Mouse (Mus musculus) heart, postnatal 0 days (tissue): ENCODE results near the gene Osbpl7. TPM values are rescaled to one million over a fixed set of nuclear protein-coding genes. Genes with fewer than 3 reads are reported as not detected.

Experiments
- ATAC-seq: fragments of 200-750 bp; cut with Nextera tagmentation; 2 replicates; pipeline ENCODE4 v1.8.0; 2017; ENCODE audit warnings: low read depth, moderate number of reproducible peaks, moderate library complexity; ENCODE audit not compliant: insufficient read depth
- DNase-seq: peaks from one replicate; pipeline ENCODE4 v3.0.0-alpha.2; 2016; ENCODE audit warnings: low spot score
- H3K27ac ChIP-seq: fragments of 300-500 bp; sonication (generic); 2 replicates; pipeline ENCODE4 v1.5.1; 2014; ENCODE audit warnings: low read depth, mild to moderate bottlenecking
- H3K27me3 ChIP-seq: fragments of 300-500 bp; sonication (generic); 2 replicates; pipeline ENCODE4 v1.6.1; 2014; ENCODE audit warnings: low read length, mixed read lengths; ENCODE audit not compliant: control insufficient read depth, insufficient read depth
- H3K36me3 ChIP-seq: fragments of 300-500 bp; sonication (generic); replicated peaks from 2 replicates; pipeline ENCODE4 v1.6.1; 2014; ENCODE audit warnings: low read length, mixed read lengths; ENCODE audit not compliant: control insufficient read depth, insufficient read depth
- H3K4me1 ChIP-seq: fragments of 300-500 bp; sonication (generic); 2 replicates; pipeline ENCODE4 v1.6.1; 2014; ENCODE audit warnings: antibody characterized with exemption; ENCODE audit not compliant: control insufficient read depth, insufficient read depth
- H3K4me2 ChIP-seq: fragments of 300-500 bp; sonication (generic); 2 replicates; pipeline ENCODE4 v1.6.1; 2014; ENCODE audit warnings: low read depth, mild to moderate bottlenecking, low read length, moderate library complexity
- H3K4me3 ChIP-seq: fragments of 300-500 bp; sonication (generic); 2 replicates; pipeline ENCODE4 v1.5.1; 2014; ENCODE audit warnings: low read depth, low read length
- H3K9ac ChIP-seq: fragments of 300-500 bp; sonication (generic); replicated peaks from 2 replicates; pipeline ENCODE4 v1.6.1; 2014; ENCODE audit warnings: low read depth, low read length, mixed read lengths
- H3K9me3 ChIP-seq: fragments of 300-500 bp; sonication (generic); replicated peaks from 2 replicates; pipeline ENCODE4 v1.6.1; 2016; ENCODE audit warnings: low read length; ENCODE audit not compliant: control insufficient read depth
- CTCF ChIP-seq: IDR thresholded peaks from 2 replicates; pipeline ENCODE4 v1.5.1; 2016; ENCODE audit warnings: antibody characterized with exemption, control low read depth, low read depth
- EP300 ChIP-seq: IDR thresholded peaks from 2 replicates; pipeline ENCODE4 v1.6.1; 2016; ENCODE audit warnings: antibody characterized with exemption, low read depth
- WGBS: fragments of 180-500 bp; shearing (Covaris S2); extraction: QIAGEN DNeasy Blood & Tissue Kit; methylation state at CpG from one replicate; pipeline ENCODE4 v1.1.7; 2014; 5-methylcytosine and 5-hydroxymethylcytosine counted together
- polyA plus RNA-seq: library from polyadenylated mRNA; unstranded; fragments of >200 nt; fragmentation: Nextera tagmentation; extraction: Ambion mirVana; gene quantifications from 2 replicates; pipeline ENCODE4 v1.2.1, GENCODE M21; 2015
- total RNA-seq: library from RNA; depleted of rRNA; stranded (reverse); fragments of >200 nt; gene quantifications from 2 replicates; pipeline ENCODE4 v1.2.3, GENCODE M21; 2014; ENCODE audit warnings: low replicate concordance; rRNA removed

Osbpl7 gene
- total RNA-seq (8.6 and 10.6 TPM in 2 replicates), polyA plus RNA-seq (2.7 and 3.0 TPM in 2 replicates)

DNA sequence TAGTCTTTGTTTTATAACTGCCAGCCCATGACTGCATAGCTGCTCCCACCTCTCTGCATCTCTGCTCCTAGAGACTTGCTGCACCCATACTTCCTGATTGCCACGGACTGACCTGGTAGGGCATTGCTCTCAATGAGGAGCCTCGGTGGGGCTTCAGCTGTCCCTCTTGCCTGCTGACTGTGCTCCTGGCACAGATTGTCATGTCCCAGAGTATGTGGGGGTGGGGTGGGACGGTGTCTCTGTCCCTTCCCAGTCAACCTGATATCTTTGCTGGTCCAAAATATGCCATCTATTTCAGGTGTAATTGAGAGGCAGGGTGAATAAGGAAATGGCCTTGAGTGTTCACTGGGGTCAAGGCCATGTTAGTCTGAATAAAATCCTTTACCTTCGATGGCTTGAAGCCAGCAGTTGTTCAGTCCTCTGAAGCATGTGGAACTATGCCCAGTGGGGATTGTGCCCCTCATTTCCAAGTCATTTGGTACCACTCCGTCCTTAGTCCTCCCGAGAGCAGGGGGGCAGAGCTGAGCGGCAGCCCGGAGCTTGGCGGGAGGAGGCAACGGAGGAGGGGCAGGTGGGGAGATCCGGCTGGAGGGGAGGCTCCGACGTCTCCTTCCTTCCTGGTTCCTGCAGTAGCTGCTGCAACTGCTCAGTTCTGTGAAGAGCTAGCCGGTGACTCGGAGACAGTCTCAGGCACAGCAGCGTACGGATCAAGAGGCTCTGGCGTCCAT is at the start of gene Osbpl7:
Gene Osbpl7, plus strand, starts transcription at position 413 of the 728 bp plus-strand sequence.
- TF ChIP-seq CTCF = peak; percentile 50
- no peak for TF ChIP-seq EP300
- Histone ChIP-seq H3K4me1 (peaks cover 15% of the 10 kb centered on the region), H3K27ac (peak within 1 kb of the TSS; percentile 46; the same call in 1 of the 2 replicates), H3K4me3 (peak within 1 kb of the TSS; percentile 64), H3K27me3 (no peaks in the 10 kb centered on the region), H3K9ac (peak within 1 kb of the TSS; percentile 71), H3K9me3 (no peaks in the 10 kb centered on the region), H3K36me3 (peaks cover 37% of the 10 kb centered on the region), H3K4me2 (peak within 1 kb of the TSS; percentile 90)
- ATAC-seq (peak; percentile 77), DNase-seq (peak; percentile 79)
- WGBS = 3% methylated on average over 18 of the region's 18 CpGs

DNA sequence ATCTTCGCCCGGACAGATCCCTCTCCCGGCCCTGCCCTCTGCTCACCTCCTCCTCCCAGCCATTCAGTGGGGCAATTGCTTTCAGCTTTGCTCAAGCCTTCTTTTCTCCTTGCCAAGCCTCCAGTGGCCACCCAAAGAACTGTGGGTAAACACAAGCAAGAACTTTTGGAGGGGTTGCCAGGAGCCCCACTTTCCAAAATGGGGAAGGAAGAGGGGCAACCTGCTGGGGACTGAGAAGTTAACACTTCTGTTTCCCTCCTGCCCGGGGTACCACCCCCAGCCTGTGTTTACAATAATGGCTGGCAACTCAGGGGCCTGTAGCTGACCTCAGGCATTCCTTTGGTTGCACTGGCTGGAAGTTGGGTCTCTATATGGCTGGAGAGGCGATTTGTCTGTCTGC is 47.3 kb upstream of the Osbpl7 start:
- Histone ChIP-seq H3K4me3 (no peak overlapping the region), H3K27ac (no peak overlapping the region), H3K9ac (no peak overlapping the region), H3K36me3 (no peaks in the 10 kb centered on the region), H3K4me2 (no peak overlapping the region), H3K27me3 (peaks cover 70% of the 10 kb centered on the region), H3K9me3 (no peaks in the 10 kb centered on the region), H3K4me1 (no peaks in the 10 kb centered on the region)
- DNase-seq (no peak), ATAC-seq (no peak)
- TF ChIP-seq EP300 = no peak
- TF ChIP-seq CTCF = no peak
- WGBS = 44% methylated on average over 5 of the region's 5 CpGs

DNA sequence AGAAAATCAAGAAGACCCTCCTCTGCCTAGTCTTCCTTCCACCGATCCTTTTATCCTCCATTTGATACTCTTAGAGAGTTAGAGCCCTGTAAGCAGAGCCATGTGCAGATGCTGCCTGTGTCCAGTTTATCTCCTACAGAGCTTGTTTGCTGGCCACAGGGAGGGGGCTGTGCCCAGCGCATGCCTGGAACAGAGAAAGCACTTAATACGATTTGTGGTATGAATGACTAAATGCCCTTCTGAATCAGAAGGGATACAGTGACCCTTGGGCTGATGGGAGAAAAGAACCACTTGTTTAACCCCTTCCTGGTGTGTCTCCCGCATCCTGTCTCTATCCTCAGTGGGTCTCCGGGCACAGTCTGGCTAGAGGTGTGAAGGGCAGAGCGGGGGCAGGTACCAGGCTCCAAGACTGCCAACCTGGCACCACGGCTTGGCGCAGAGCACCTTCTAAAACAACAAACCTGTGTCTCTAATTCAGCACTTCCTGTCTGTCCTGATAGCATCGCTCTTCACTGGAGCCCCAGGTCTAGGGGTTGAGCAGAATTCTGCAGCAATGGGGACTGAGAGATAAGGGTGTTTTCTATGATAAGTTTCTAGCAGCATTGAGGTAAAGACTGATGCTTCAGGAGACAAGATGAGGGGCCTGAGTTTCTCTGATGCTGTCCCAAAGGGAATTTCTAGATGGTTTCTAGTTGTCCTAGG is 43.2 kb upstream of the Osbpl7 start:
- WGBS = 48% methylated on average over 9 of the region's 9 CpGs
- no peak for TF ChIP-seq EP300
- TF ChIP-seq CTCF = no peak
- H3K36me3 ChIP-seq = no peaks in the 10 kb centered on the region
- H3K27ac ChIP-seq = no peak overlapping the region
- no peaks in the 10 kb centered on the region for H3K4me1 ChIP-seq
- no peak for ATAC-seq
- H3K4me2 ChIP-seq = no peak overlapping the region
- H3K9me3 ChIP-seq = no peaks in the 10 kb centered on the region
- no peak overlapping the region for H3K9ac ChIP-seq
- H3K27me3 ChIP-seq = peaks cover 69% of the 10 kb centered on the region
- no peak overlapping the region for H3K4me3 ChIP-seq
- no peak for DNase-seq

DNA sequence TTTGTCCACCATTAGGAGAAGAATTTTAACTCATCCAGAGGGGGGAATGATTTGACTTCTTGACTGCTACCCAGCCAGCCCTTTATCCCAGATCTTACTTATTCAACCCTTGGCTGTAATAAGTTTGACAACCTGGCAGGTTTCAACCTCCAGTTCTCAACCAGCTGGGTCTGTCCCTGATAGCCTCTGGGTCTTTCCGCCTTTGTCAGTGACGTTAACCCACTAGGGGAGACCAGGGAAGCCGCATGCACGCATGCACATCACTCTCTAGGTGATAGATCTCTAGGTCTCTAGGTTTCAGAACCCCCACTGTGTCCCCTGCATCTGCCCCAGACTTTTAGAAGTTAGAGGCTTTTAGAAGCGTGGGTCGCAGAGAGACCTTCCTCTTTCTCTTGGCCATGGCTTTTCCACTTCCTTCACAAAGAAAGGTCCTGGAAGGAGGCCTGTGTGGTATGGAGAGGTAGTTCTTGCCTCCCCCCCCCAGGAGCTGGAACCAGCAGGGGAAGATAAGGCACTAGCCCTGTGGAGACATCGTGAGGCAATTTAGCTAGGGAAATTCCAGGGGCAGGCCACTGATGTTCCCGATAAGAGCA is 41.1 kb upstream of the Osbpl7 start:
- DNase-seq = no peak
- no peaks in the 10 kb centered on the region for H3K4me1 ChIP-seq
- H3K27me3 ChIP-seq = peaks cover 66% of the 10 kb centered on the region
- no peak for ATAC-seq
- no peak overlapping the region for H3K4me3 ChIP-seq
- no peak overlapping the region for H3K9ac ChIP-seq
- WGBS = 25% methylated on average over 8 of the region's 8 CpGs
- TF ChIP-seq EP300 (no peak), CTCF (no peak)
- H3K4me2 ChIP-seq = no peak overlapping the region
- no peaks in the 10 kb centered on the region for H3K36me3 ChIP-seq
- H3K27ac ChIP-seq = no peak overlapping the region
- no peaks in the 10 kb centered on the region for H3K9me3 ChIP-seq

DNA sequence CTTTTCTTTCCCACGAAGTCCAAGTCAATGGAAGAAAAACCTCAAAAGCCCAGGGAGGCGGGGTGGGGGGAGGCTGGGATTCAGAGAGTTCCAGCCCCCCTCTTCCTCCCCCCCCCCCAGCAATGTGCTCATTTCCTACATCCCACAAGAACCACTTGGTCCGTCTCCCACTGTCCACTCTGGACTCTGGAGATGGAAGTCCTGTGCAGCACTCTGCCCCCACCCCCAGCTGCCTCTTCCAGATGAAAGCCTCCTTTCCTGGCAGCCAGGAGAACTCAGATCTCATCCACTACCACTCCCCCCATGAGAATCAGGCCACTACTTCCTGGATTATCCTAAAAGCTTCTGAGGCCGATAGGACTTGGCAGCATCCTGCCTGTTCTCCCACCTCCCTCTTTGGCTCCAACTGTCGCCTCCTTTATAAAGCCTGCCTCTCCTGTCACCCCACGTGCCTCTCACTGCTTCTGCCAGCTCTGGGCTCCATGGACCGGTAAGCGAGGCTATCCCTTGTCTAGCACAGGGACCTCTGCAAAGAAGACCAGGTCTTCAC is 37.2 kb upstream of the Osbpl7 start, which contains the start of gene Sp6:
Gene Sp6, plus strand, starts transcription at position 274 of the 550 bp plus-strand sequence.
- DNase-seq = no peak
- 18% methylated on average over 8 of the region's 8 CpGs for WGBS
- TF ChIP-seq EP300 (no peak), CTCF (no peak)
- H3K27ac ChIP-seq = no peak within 1 kb of the TSS
- no peaks in the 10 kb centered on the region for H3K9me3 ChIP-seq
- H3K4me3 ChIP-seq = no peak within 1 kb of the TSS
- H3K36me3 ChIP-seq = no peaks in the 10 kb centered on the region
- no peaks in the 10 kb centered on the region for H3K4me1 ChIP-seq
- no peak within 1 kb of the TSS for H3K4me2 ChIP-seq
- peaks cover 81% of the 10 kb centered on the region for H3K27me3 ChIP-seq
- no peak for ATAC-seq
- no peak within 1 kb of the TSS for H3K9ac ChIP-seq
